Mouse (Mus musculus) central nervous system, embryonic 11.5 days (tissue): ENCODE measurements around the gene Olfr116. TPM values are rescaled to one million over a fixed set of nuclear protein-coding genes. Genes with fewer than 3 reads are reported as not detected.

Experiments
- polyA plus RNA-seq: library from polyadenylated mRNA; depleted of rRNA; stranded (reverse); fragments of >200 nt; gene quantifications from 2 replicates; pipeline ENCODE4 v1.2.3, GENCODE M21; 2012; rRNA removed

Olfr116 gene
- polyA plus RNA-seq, result not detected in 2 replicates

GRCm38 (mm10) chr17:37627009-37627408 is at the start of gene Olfr116, which contains the start of gene Olfr115:
Gene Olfr116, minus strand, starts transcription at chr17:37627199.
Gene Olfr115, minus strand, starts transcription at chr17:37627109.

DNA sequence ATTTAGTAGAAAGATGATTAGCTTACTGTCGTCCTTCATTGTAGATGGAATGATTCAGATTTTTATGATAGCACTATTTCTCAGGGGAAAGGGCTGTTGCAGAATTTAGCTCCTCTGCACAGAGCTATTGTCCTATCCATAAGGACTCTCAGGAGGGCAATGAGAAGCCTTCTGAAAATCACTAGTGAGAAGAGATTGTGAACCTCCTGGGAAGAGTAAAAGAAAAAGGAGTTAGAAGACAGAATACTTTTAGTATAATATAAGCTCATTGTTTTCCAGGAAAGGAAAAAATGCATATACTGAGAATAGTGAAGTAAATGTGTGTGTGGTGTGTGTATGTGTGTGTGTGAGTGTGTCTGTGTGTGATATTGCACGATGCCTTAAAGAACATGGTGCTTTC is 39.7 kb upstream of the Olfr116 start, which contains the start of gene Olfr118:
Gene Olfr118, plus strand, starts transcription at position 301 of the 400 bp plus-strand sequence.

GRCm38 (mm10) chr17:37663682-37664081 is 36.7 kb upstream of the Olfr116 start, which contains the start of gene Olfr117:
Gene Olfr117, minus strand, starts transcription at chr17:37663782.

GRCm38 (mm10) chr17:37592643-37593042 is 34.4 kb downstream of the Olfr116 start, which contains the start of gene Olfr114:
Gene Olfr114, minus strand, starts transcription at chr17:37592743.

DNA sequence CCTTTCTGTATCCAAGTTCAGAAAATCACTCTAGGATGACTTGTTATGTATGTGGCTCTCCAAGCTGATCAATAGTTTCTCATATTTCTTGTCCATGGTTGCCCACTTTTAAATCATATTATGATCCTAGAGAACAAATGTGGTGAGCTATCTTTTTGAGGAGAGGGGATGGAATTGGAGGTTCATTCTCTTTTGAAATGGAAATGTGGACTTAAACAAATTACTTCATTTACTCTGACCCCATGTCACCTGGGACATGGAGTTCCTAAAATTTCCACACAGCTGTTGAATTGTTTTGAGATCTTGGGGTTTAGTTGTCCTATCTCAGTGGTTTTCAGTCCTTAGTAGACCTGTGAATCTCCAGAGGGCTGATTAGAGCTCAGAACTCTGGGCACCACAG is 49.4 kb downstream of the Olfr116 start, which contains the start of gene Olfr113:
Gene Olfr113, minus strand, starts transcription at position 101 of the 400 bp plus-strand sequence.

Other genes starting within 250 kb of the Olfr116 start
- gene Olfr105-ps, start 248.2 kb downstream of the Olfr116 start, polyA plus RNA-seq, result not detected in 2 replicates
- not detected in 2 replicates for gene Olfr106-ps, start 236.8 kb downstream of the Olfr116 start, polyA plus RNA-seq
- gene Olfr107, start 228.0 kb downstream of the Olfr116 start, polyA plus RNA-seq, result not detected in 2 replicates
- gene Olfr108, start 181.7 kb downstream of the Olfr116 start, polyA plus RNA-seq, result not detected in 2 replicates
- gene Olfr109, start 168.3 kb downstream of the Olfr116 start, polyA plus RNA-seq, result not detected in 2 replicates
- gene H2-M2, start 143.6 kb downstream of the Olfr116 start, polyA plus RNA-seq, result not detected in 2 replicates
- not detected in 2 replicates for gene Olfr110, start 134.7 kb downstream of the Olfr116 start, polyA plus RNA-seq
- gene Olfr111, start 119.2 kb downstream of the Olfr116 start, polyA plus RNA-seq, result 0.04 and 0.10 TPM in 2 replicates
- not detected in 2 replicates for gene Olfr112, start 57.7 kb downstream of the Olfr116 start, polyA plus RNA-seq
- not detected in 2 replicates for gene Olfr113, start 49.5 kb downstream of the Olfr116 start, polyA plus RNA-seq
- not detected in 2 replicates for gene Olfr114, start 34.5 kb downstream of the Olfr116 start, polyA plus RNA-seq
- not detected in 2 replicates for gene Olfr115, start 90 bp downstream of the Olfr116 start, polyA plus RNA-seq
- gene Olfr117, start 36.6 kb upstream of the Olfr116 start, polyA plus RNA-seq, result not detected in 2 replicates
- gene Olfr118, start 39.8 kb upstream of the Olfr116 start, polyA plus RNA-seq, result not detected in 2 replicates
- gene Olfr119, start 69.4 kb upstream of the Olfr116 start, polyA plus RNA-seq, result not detected in 2 replicates
- not detected in 2 replicates for gene Olfr120, start 94.6 kb upstream of the Olfr116 start, polyA plus RNA-seq
- gene Olfr121, start 121.7 kb upstream of the Olfr116 start, polyA plus RNA-seq, result not detected in 2 replicates
- not detected in 2 replicates for gene Olfr122, start 141.4 kb upstream of the Olfr116 start, polyA plus RNA-seq
- gene Olfr123, start 166.3 kb upstream of the Olfr116 start, polyA plus RNA-seq, result not detected in 2 replicates
- not detected in 2 replicates for gene Olfr124, start 172.7 kb upstream of the Olfr116 start, polyA plus RNA-seq
- gene Olfr125, start 205.8 kb upstream of the Olfr116 start, polyA plus RNA-seq, result not detected in 2 replicates
- gene Olfr126, start 220.3 kb upstream of the Olfr116 start, polyA plus RNA-seq, result not detected in 2 replicates